Mouse (Mus musculus): ENCODE results near the gene Plxna2.
A peak's percentile ranks its signal among the peaks of the same experiment; 100 is the strongest.

- TF ChIP-seq CTCF (IDR thresholded peaks at IDR 0.05; ENCODE audit: low read depth) (no peak), EP300 (IDR thresholded peaks at IDR 0.05; ENCODE audit: low read depth) (peak; percentile 41)
Observed at GRCm38 (mm10) chr1:194706566-194706965, 88.5 kb downstream of the Plxna2 start.
